Mouse (Mus musculus) liver, embryonic 14.5 days (tissue): ENCODE results near the gene Sdk2. TPM values are rescaled to one million over a fixed set of nuclear protein-coding genes. Genes with fewer than 3 reads are reported as not detected.

Experiments
- ATAC-seq: fragments of 200-750 bp; cut with Nextera tagmentation; 2 replicates; pipeline ENCODE4 v1.8.0; 2017; ENCODE audit warnings: moderate number of reproducible peaks, mild to moderate bottlenecking, moderate library complexity; ENCODE audit not compliant: insufficient read depth
- DNase-seq, 3 experiments: peaks; one replicate each; pipeline ENCODE4 v3.0.0-alpha.2; 2012 to 2013; ENCODE audit warnings: low read depth in 3 of 3, low spot score in 3 of 3
- H3K27ac ChIP-seq: fragments of 300-500 bp; sonication (generic); 2 replicates; pipeline ENCODE4 v1.5.1; 2014; ENCODE audit warnings: moderate library complexity, mild to moderate bottlenecking, control low read depth, inconsistent platforms
- H3K27me3 ChIP-seq: fragments of 300-500 bp; sonication (generic); 2 replicates; pipeline ENCODE4 v1.6.1; 2014; ENCODE audit warnings: mild to moderate bottlenecking, low read length, moderate library complexity; ENCODE audit not compliant: control insufficient read depth, insufficient read depth
- H3K36me3 ChIP-seq: fragments of 300-500 bp; sonication (generic); replicated peaks from 2 replicates; pipeline ENCODE4 v1.6.1; 2014; ENCODE audit warnings: low read depth; ENCODE audit not compliant: control insufficient read depth, insufficient read depth
- H3K4me1 ChIP-seq, 2 experiments: fragments of 200-500 bp in 1 of 2; fragments of 300-500 bp in 1 of 2; sonication (generic) in 1 of 2; replicated peaks; 2 replicates each; pipeline ENCODE4 v1.6.1; 2012 to 2014; ENCODE audit warnings: antibody characterized with exemption in 1 of 2, inconsistent platforms in 1 of 2, low read length in 1 of 2; ENCODE audit not compliant: control insufficient read depth in 2 of 2, insufficient read depth in 2 of 2
- H3K4me2 ChIP-seq: fragments of 300-500 bp; sonication (generic); 2 replicates; pipeline ENCODE4 v1.6.1; 2014; ENCODE audit warnings: low read depth, mild to moderate bottlenecking, control low read depth, moderate library complexity
- H3K4me3 ChIP-seq, 2 experiments: fragments of 200-500 bp in 1 of 2; fragments of 300-500 bp in 1 of 2; sonication (generic) in 1 of 2; 2 replicates each; pipeline ENCODE4 v1.5.1; 2012 to 2014; ENCODE audit warnings: low read depth in 2 of 2, low read length in 2 of 2, mild to moderate bottlenecking in 2 of 2, control low read depth in 1 of 2, inconsistent platforms in 1 of 2, moderate library complexity in 1 of 2; ENCODE audit not compliant: insufficient read depth in 1 of 2
- H3K9ac ChIP-seq: fragments of 300-500 bp; sonication (generic); replicated peaks from 2 replicates; pipeline ENCODE4 v1.6.1; 2014; ENCODE audit warnings: mild to moderate bottlenecking, control low read depth, moderate library complexity
- H3K9me3 ChIP-seq: fragments of 300-500 bp; sonication (generic); 2 replicates; pipeline ENCODE4 v1.6.1; 2016; ENCODE audit warnings: low read length, mixed read lengths; ENCODE audit not compliant: control insufficient read depth
- CTCF ChIP-seq: IDR thresholded peaks from 2 replicates; pipeline ENCODE4 v1.5.1; 2016; ENCODE audit warnings: antibody characterized with exemption, low read depth, control low read depth
- EP300 ChIP-seq: IDR thresholded peaks from 2 replicates; pipeline ENCODE4 v1.6.1; 2016; ENCODE audit warnings: antibody characterized with exemption, low read depth
- WGBS: fragments of 180-500 bp; shearing (Covaris S2); extraction: QIAGEN DNeasy Blood & Tissue Kit; methylation state at CpG from one replicate; pipeline ENCODE4 v1.1.7; 2014; ENCODE audit not compliant: insufficient replicate concordance; 5-methylcytosine and 5-hydroxymethylcytosine counted together
- polyA plus RNA-seq, 2 experiments: library from polyadenylated mRNA; depleted of rRNA in 1 of 2; stranded (reverse) in 1 of 2; unstranded in 1 of 2; fragments of >200 nt; fragmentation: Nextera tagmentation in 1 of 2; extraction: Ambion mirVana in 1 of 2; gene quantifications; 2 replicates each; pipeline versions ENCODE4 v1.2.1 to v1.2.3; 2012 to 2014

Gene Sdk2
- polyA plus RNA-seq, 2 experiments: 0.09 to 0.13 TPM

DNA sequence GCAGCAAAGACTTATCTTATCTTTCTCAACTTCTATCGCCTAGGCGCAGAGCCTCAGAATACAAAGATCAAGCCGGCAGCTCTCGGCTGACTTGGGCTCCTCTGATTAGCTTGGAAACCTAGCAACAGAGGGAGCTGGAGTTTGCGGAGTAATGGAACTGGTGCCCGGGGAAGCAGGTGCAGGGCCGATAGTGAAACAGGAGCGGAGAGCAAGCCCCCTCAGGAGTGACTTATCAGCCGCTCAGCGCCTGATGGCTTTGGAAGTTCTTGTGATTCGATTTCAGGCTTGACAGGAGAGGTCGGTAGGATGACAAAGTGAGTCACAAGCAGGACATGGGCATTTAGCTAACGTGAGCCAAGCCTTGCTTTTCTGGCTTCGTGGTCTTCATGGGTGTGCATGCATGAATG, 267.8 kb downstream of the Sdk2 start:
- peak; percentile 88 for ATAC-seq
- Histone ChIP-seq H3K27me3 (peaks cover 4% of the 10 kb centered on the region; the same call in 1 of the 2 replicates), H3K36me3 (no peaks in the 10 kb centered on the region), H3K9ac (no peak overlapping the region), H3K27ac (peak overlapping the region; percentile 27; the same call in 1 of the 2 replicates), H3K4me2 (peak overlapping the region; percentile 50), H3K4me3 (no peak overlapping the region), H3K4me1 (peaks cover 15 to 41% of the 10 kb centered on the region in 2 experiments), H3K9me3 (no peaks in the 10 kb centered on the region)
- WGBS: 30% methylated on average over 14 of the region's 14 CpGs
- DNase-seq: peak; percentile 69 to 73 (median 70)
- TF ChIP-seq CTCF (no peak), EP300 (peak; percentile 85)

DNA sequence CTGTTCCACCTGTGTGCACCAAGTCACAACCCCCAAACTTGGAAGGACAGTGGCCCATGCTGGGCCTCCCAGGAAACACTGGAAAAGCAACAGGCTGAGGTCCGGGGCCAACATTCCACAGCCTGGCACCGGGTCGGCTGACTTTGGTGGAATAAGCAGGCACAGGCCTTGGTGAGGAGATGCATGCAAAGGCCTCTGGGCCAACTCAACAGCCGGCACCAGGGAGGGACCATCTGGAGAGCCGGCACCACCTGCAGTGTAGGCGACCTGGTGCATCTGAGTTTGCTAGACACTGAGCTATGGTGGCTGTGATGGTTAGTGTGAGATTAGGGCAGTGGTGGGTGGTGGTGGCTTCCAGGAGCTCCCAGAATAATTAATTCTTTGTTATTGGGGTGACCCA, 268.8 kb downstream of the Sdk2 start:
- H3K36me3 ChIP-seq: no peaks in the 10 kb centered on the region
- peaks cover 1% of the 10 kb centered on the region; the same call in 1 of the 2 replicates for H3K27me3 ChIP-seq
- no peaks in the 10 kb centered on the region for H3K9me3 ChIP-seq
- H3K4me3 ChIP-seq: no peak overlapping the region
- no peak overlapping the region for H3K4me2 ChIP-seq
- DNase-seq (no peak), ATAC-seq (no peak)
- WGBS: 58% methylated on average over 6 of the region's 6 CpGs
- H3K4me1 ChIP-seq: peaks cover 15 to 37% of the 10 kb centered on the region in 2 experiments
- H3K27ac ChIP-seq: no peak overlapping the region
- TF ChIP-seq EP300: no peak
- TF ChIP-seq CTCF: no peak
- no peak overlapping the region for H3K9ac ChIP-seq

DNA sequence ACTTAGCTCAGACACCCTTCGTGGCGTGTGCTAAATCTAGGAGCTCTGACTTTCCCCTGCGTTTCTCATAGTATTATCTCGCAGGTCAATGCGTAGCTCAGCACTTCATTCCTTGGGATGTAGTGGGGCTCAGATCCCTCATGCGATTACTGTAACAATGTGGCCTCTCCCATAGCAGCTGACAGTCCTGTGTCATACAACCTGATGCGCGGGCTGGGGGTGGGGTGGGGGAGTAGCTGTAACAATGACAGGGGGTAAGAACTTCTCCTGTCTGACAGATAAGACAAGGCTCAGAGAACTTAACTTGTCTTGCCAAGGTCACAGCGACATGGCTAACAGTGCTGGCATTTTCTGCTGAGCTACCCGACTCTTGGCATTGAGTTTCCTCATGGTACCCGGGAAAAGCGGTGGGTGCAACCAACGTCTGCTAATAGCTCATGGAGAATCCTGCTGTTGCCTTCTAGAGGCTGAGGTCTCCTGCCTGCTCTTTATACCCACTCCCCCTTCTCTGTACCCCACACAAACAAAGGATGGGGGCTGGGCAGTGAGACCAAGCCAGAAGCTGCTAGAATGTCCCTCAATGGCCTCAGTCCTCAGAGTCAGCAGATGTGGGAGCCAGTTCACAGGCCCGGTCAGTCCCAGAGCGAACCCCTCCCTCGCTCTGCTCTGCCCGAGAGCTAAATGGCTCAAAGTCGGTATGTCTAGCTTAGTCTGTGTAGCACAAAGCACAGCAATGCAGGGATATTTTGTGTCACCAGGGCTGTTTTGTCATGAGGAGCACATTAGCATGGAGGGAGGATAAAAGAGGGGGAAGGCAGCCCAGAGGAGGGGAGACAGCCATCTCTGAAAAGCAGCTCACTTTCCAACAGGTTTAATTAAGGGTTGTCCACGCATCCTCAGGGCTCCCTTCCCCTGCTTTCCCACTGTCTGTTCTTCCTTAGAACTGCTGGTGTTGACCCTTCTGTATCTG, 269.5 kb downstream of the Sdk2 start:
- H3K27ac ChIP-seq: no peak overlapping the region

DNA sequence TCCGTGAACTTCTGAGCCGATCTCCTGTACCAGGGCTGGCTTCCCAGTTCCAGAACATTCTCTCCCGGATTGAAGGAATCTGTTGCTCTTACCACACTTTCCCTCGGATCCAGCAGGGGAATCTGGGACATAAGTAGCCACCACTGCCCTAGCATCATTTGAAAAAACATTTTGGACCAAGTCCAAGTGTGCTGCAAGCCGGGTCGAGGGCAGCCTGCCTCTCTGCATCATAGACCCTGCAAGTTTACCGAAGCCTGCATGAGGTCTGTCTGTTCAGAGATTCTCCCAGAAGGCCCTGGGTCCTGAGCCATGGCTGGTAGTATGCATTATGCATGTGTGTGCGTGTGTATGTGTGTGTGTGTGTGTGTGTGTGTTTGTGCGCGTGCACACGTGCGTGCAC, 271.0 kb downstream of the Sdk2 start:
- H3K4me2 ChIP-seq: no peak overlapping the region
- DNase-seq: no peak
- H3K27me3 ChIP-seq: no peaks in the 10 kb centered on the region
- ATAC-seq: no peak
- 80% methylated on average over 12 of the region's 12 CpGs for WGBS
- H3K4me3 ChIP-seq: no peak overlapping the region
- no peaks in the 10 kb centered on the region for H3K9me3 ChIP-seq
- peaks cover 15 to 32% of the 10 kb centered on the region in 2 experiments for H3K4me1 ChIP-seq
- H3K36me3 ChIP-seq: no peaks in the 10 kb centered on the region
- H3K27ac ChIP-seq: no peak overlapping the region
- H3K9ac ChIP-seq: no peak overlapping the region
- TF ChIP-seq EP300 (no peak), CTCF (no peak)

More for the DNA sequence above, 269.5 kb downstream of the Sdk2 start:
- Histone ChIP-seq H3K4me2 (no peak overlapping the region), H3K27me3 (no peaks in the 10 kb centered on the region; the same call in 1 of the 2 replicates), H3K36me3 (no peaks in the 10 kb centered on the region), H3K4me3 (no peak overlapping the region), H3K4me1 (peaks cover 15 to 36% of the 10 kb centered on the region in 2 experiments), H3K9me3 (no peaks in the 10 kb centered on the region), H3K9ac (no peak overlapping the region)
- no peak for ATAC-seq
- DNase-seq: no peak
- 59% methylated on average over 19 of the region's 19 CpGs for WGBS
- TF ChIP-seq CTCF (no peak), EP300 (no peak)
